Mouse (Mus musculus) thymus, adult 18-20 months (tissue): ENCODE data around the gene Orai1.
A peak's percentile ranks its signal among the peaks of the same experiment; 100 is the strongest.
"Not testable (repeated sequence)": the region's sequence is repeated elsewhere in the genome, so short reads cannot be mapped to it uniquely, and the experiment has no call there.

Experiments used
- DNase-seq, 2 experiments: peaks; one replicate each; pipeline ENCODE4 v3.0.0; 2022; ENCODE audit warnings: mixed read lengths in 2 of 2

Orai1 gene

DNA sequence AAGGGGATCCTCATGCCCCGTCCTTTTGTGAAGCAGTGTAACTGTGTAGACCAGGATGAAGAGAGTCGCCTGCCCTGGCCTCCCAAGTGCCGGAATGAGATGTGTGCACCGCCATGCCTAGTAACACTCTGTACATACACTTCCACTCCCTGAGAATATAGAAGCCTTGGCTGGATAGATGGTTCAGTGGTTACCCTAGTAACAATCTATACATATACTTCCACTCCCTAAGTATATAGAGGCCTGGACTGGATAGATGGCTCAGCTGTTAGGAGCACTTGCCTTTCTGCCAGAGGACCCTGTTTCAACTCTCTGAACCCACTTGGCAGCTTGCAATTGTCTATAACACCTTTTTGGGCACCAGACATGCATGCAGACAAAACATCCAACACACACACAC lies 20.2 kb downstream of the Orai1 start:
- DNase-seq, result no peak

DNA sequence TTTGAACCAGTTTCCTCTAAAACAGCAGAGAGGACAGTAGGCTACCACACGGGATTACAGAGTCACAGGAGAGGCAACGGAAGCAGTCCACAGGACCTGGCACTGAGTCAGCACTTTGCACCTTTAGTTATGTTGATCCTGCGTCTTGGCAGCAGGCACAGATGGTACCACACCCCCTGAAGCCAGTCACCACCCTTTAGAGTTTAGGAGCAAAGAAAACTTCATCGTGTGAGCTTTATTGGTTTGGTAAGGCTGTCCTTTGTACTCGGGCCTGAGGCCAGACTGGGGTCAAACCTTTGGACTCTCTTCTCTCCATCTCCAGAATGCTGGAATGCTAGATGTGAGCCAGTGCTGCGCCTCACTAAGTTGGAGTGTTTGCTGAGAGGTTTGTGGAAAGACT lies 20.7 kb downstream of the Orai1 start:
- no peak for DNase-seq

- no peak for DNase-seq
Observed at GRCm38 (mm10) chr5:123038115-123038514, 23.2 kb downstream of the Orai1 start.

DNA sequence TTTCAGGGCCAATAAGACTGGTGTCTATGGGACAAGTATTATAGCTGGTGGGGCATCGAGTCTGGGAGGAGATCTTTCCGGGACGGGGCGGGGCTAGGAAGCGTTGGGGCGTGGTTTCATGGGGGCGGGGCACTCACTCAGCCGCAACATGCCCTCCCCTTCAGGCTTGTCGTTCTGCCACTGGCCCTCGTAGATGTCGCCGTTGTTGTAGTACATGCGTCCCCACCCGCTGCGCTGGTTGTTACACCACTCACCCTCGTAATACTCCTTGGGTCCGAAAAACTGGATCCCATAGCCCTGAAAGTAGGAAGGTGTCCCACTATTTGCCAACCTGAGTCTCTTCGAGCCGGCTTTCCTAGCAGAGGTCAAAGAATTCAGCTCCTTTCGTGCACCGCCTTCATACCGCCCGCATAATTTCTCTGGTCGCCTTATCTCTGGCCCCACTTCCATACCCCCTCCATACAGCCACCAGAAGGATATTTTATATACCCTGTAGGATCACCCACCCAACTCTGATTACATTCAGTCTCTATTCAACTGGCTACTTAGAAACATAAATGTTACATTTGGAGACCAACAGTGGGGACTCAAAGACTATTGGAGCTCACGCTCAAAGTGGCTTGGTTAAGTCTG lies 24.4 kb downstream of the Orai1 start:
- DNase-seq, result peak; percentile 79 to 80

DNA sequence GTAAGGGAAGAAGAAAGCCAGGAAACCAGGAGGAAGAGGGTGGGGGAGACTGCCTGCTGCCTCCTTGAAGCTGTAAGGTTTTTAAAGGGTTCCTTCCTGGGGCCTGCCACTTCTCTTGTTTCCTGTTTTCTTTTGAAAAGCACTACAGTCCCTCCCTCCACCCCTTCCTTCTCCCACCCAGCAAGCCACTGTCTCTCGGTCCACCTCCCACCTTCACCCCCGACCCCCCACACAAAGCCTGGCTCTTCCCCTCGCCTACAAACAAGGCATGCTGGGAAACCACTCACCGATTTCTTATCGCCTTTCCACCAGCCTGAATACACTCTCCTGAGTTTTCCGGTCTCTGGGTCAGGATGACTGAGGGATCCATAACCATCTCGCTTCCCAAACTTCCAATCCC lies 25.9 kb downstream of the Orai1 start:
- DNase-seq, result no peak

DNA sequence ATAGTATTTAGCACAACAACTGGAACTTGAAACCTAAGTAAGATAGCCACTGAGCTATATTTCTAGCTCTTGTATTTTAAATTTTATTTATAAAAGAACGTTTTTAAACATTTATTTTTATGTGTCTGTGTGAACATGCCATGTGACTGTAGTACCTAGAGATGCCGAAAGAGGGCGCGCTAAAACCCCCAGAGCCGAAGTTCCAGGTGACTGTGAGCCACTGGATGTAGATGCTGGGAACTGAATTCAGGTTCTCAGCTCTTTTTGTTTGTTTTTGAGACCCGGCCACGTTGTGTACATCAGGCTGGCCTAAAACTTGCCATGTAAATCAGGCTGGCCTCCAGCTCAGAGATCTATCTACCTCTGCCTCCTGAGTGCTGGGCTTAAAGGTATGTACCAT lies 29.0 kb downstream of the Orai1 start:
- DNase-seq, result no peak

GRCm38 (mm10) chr5:123045561-123046295 lies 30.9 kb downstream of the Orai1 start:
- DNase-seq, result no peak

- DNase-seq, result no peak
Observed at GRCm38 (mm10) chr5:123046916-123047315, 32.0 kb downstream of the Orai1 start, which contains the start of gene Morn3. Morn3 (minus strand) TSS chr5:123047016.

DNA sequence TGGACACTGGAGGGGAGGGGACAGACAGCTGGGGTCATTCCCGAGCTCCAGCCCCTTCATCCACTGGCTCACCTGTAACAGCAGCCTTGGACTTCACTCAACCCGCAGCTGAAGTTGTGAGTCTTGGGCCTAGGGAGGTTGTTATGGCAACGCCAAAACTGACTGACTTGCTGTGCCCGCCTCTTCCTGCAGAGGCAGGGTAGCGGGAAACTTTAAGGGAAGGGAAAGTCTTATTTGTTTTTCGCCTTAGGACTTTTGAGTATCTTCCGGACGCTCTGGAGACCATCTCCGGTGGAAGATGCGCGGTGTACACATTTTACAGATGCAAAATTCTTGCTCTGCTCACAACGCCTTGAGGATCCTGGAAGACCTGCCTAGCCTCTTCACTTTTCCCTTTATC lies 34.4 kb downstream of the Orai1 start:
- DNase-seq, result peak in 1 of 2 experiments; percentile 54

GRCm38 (mm10) chr5:123050918-123051317 lies 36.0 kb downstream of the Orai1 start:
- DNase-seq, result no peak

GRCm38 (mm10) chr5:123051736-123052135 lies 36.9 kb downstream of the Orai1 start:
- DNase-seq, result no peak

GRCm38 (mm10) chr5:123057366-123058250 lies 42.7 kb downstream of the Orai1 start:
- DNase-seq, result peak; percentile 100

- peak in 1 of 2 experiments; percentile 51 for DNase-seq
Observed at GRCm38 (mm10) chr5:123058251-123059102, 43.6 kb downstream of the Orai1 start.

- DNase-seq, result peak in 1 of 2 experiments; percentile 56
Observed at GRCm38 (mm10) chr5:123059757-123060520, 45.1 kb downstream of the Orai1 start.

GRCm38 (mm10) chr5:123060706-123061401 lies 46.0 kb downstream of the Orai1 start:
- no peak for DNase-seq

- DNase-seq, result not testable (repeated sequence)
Observed at GRCm38 (mm10) chr5:123061402-123061749, 46.5 kb downstream of the Orai1 start.

DNA sequence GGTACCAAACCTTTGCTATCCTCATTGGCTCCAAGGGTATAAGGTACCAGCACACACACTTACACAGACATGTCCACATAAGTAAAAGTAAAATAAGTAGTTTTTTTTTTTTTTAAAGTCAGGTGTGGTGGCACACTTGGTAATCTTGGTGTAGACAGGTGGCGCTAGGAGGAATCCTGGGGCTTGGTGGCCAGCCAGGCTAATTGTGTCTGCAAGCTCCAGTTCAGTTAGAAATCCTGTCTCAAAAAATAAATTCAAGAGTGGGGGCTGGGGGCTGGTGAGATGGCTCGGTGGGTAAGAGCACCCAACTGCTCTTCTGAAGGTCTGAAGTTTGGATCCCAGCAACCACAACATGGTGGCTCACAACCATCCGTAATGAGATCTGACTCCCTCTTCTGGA lies 48.3 kb downstream of the Orai1 start:
- no peak for DNase-seq

DNA sequence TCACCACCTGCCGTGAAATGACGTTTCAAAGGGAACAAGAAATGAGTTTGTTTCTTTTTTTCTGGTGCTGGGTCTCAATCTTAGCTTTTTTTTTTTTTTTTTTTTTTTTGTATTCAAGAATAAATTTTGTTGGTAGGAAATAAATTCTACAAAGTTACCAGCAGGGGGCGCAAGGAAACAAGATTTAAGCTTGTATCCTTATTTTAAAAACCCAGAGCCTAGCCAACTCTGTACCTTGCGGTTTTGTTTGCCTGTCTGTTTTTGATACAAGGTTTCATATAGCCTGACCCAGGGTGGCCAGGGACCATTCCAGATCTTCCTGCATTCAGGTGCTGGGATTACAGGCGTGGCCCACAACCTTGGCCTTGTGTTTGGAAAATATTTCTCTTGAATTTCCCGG lies 49.3 kb downstream of the Orai1 start:
- peak in 1 of 2 experiments; percentile 34 for DNase-seq

GRCm38 (mm10) chr5:123067395-123067995 lies 52.6 kb downstream of the Orai1 start:
- DNase-seq, result peak in 1 of 2 experiments; percentile 45

GRCm38 (mm10) chr5:123068115-123068514 lies 53.2 kb downstream of the Orai1 start, which contains the start of gene Tmem120b:
Tmem120b (plus strand) TSS chr5:123068415.
- DNase-seq, result no peak
